Mouse (Mus musculus): ENCODE measurements around the gene Fgfr2.

GRCm38 (mm10) chr7:132343146-132343545 lies 780.0 kb downstream of the Fgfr2 start:
- TF ChIP-seq POLR2A (IDR thresholded peaks at IDR 0.05; ENCODE audit: insufficient read length, low read depth) (no peak), POLR2AphosphoS2 (IDR thresholded peaks at IDR 0.05; ENCODE audit: insufficient read length, low read depth) (no peak), TCF12 (IDR thresholded peaks at IDR 0.05; ENCODE audit: insufficient read depth, poor library complexity, severe bottlenecking) (no peak), USF1 (IDR thresholded peaks at IDR 0.05; ENCODE audit: low read depth) (no peak), MAX (IDR thresholded peaks at IDR 0.05; ENCODE audit: low read depth) (no peak), REST (IDR thresholded peaks at IDR 0.05; ENCODE audit: insufficient read depth, insufficient read length) (no peak), CEBPB (IDR thresholded peaks at IDR 0.05; ENCODE audit: insufficient read depth, poor library complexity, severe bottlenecking) (no peak), MYOD1 (IDR thresholded peaks at IDR 0.05; ENCODE audit: control insufficient read depth in 1 of 3, insufficient read length in 2 of 3, low read depth in 2 of 3) (no peak), MYOG (IDR thresholded peaks at IDR 0.05; ENCODE audit: control insufficient read depth in 1 of 3, insufficient read depth in 1 of 3, insufficient read length in 2 of 3, low read depth in 2 of 3) (no peak), SRF (IDR thresholded peaks at IDR 0.05; ENCODE audit: control insufficient read depth, insufficient read length, low read depth) (no peak), TCF3 (IDR thresholded peaks at IDR 0.05; ENCODE audit: insufficient read length, low read depth) (no peak)
